33 mouse cellular contexts compared by ENCODE assay signal in genomic region chr15:57457374-57457773, GRCm38 (mm10). TPM values are rescaled to one million over a fixed set of nuclear protein-coding genes. Genes with fewer than 3 reads are reported as not detected.
DNase-seq lines count a peak whose midpoint lies in the region; ATAC-seq and TF ChIP-seq lines count a peak whose summit lies in the region.
"Had no signal": no experiment of that assay in that cellular context is flagged by ENCODE, and none has a peak within 500 bp of the region (broad histone marks: within the 10 kb centered on the region; RNA-seq: fewer than 3 reads in every experiment).

No protein-coding gene starts in this region.

- in situ Hi-C loops in Patski (cut with MboI; ENCODE audit: low pct_unique_long_range_greater_than_20kb), result no loop called here

- CTCF ChIA-PET in Patski (lab: Charles Lee), result no interaction called here

- peak; percentile 3 to 68 for DNase-seq in left cerebral cortex, postnatal 25 days (ENCODE audit: low spot score in 2 of 2)
- DNase-seq in left cerebral cortex, adult 2 months (ENCODE audit: extremely low spot score in 1 of 2, low spot score in 2 of 2), result no peak
- DNase-seq in right cerebral cortex, adult 2 months (ENCODE audit: low spot score in 2 of 2), result peak; percentile 6 to 13
- no peak for DNase-seq in right cerebral cortex, postnatal 14 days
- peak; percentile 30 for DNase-seq in Patski (ENCODE audit: low read depth, low spot score)
- DNase-seq in fat pad, adult 2 months (ENCODE audit: extremely low read depth, low read depth, low spot score), result peak; percentile 67
- no peak for DNase-seq in Muller cell, postnatal 12 days (ENCODE audit: inconsistent ontology term)
- no peak for DNase-seq in embryo, embryonic 11 days
- DNase-seq: adrenal gland, adult 2 months; cerebellum, adult 18-20 months; cerebellum, postnatal 14 days; gastrocnemius, postnatal 36 days; liver, embryonic 13.5 days; lung, postnatal 36 days; retina, postnatal 1 day; spleen, adult 18-20 months had no signal

- no peak for ATAC-seq in Patski
- ATAC-seq: intestine, postnatal 0 days; midbrain, embryonic 13.5 days had no signal

- TF ChIP-seq CTCF in left cerebral cortex, adult 2 months (IDR thresholded peaks at IDR 0.05), result no peak
- TF ChIP-seq CTCF in Patski (IDR thresholded peaks at IDR 0.05), result no peak

- no peak overlapping the region for H3K4me3 ChIP-seq in left cerebral cortex, adult 2 months
- H3K4me3 ChIP-seq: embryonic facial prominence, embryonic 13.5 days; hindbrain, embryonic 12.5 days; kidney, embryonic 15.5 days; limb, embryonic 12.5 days; liver, embryonic 13.5 days; megakaryocyte, embryonic 14.5 days; midbrain, embryonic 13.5 days; neural tube, embryonic 12.5 days had no signal

- intact Hi-C loops in left cerebral cortex, postnatal 25 days (cut with DNase I), result no loop called here
- intact Hi-C loops in left cerebral cortex, adult 2 months (cut with DNase I), result no loop called here

- H3K27ac ChIP-seq in left cerebral cortex, adult 2 months, result no peak overlapping the region
- H3K27ac ChIP-seq: embryonic facial prominence, embryonic 13.5 days; hindbrain, embryonic 12.5 days; kidney, embryonic 15.5 days; limb, embryonic 12.5 days; liver, embryonic 13.5 days; midbrain, embryonic 13.5 days; neural tube, embryonic 12.5 days had no signal

- POLR2A ChIA-PET in Patski (lab: Charles Lee), result no interaction called here

- peaks cover 18% of the 10 kb centered on the region for H3K27me3 ChIP-seq in Patski
- H3K27me3 ChIP-seq: embryonic facial prominence, embryonic 13.5 days; hindbrain, embryonic 12.5 days; kidney, embryonic 15.5 days; limb, embryonic 12.5 days; liver, embryonic 13.5 days; megakaryocyte, embryonic 14.5 days; midbrain, embryonic 13.5 days; neural tube, embryonic 12.5 days had no signal

RNA-seq across cellular contexts. Expression of gene Slc22a22, which starts 20.1 kb away (rescaled TPM):
- total RNA-seq in left cerebral cortex, postnatal 25 days (2021), result not detected
- not detected for total RNA-seq in left cerebral cortex, adult 2 months (2021)
- polyA plus RNA-seq in Patski (2021), result not detected
- total RNA-seq: adrenal gland, postnatal 4 days; gastrocnemius, adult 18-20 months; gastrocnemius, postnatal 36 days; heart, adult 8-10 months; heart, postnatal 25 days; left cerebral cortex, adult 8-10 months; monocyte, adult 5-6 weeks had no signal
- polyA plus RNA-seq: adrenal gland, adult 2 months; embryonic facial prominence, embryonic 13.5 days; heart, embryonic 14.5 days; hindbrain, embryonic 12.5 days; intestine, postnatal 0 days; limb, embryonic 12.5 days; liver, embryonic 13.5 days; midbrain, embryonic 13.5 days; neural tube, embryonic 12.5 days; thymus, postnatal 0 days; urinary bladder, adult 2 months had no signal

Comparison
In these comparisons a context has a peak if more than half of its experiments do, and no peak if none do; other contexts are left out.
1. DNase-seq: peak in left cerebral cortex, postnatal 25 days (2 of 2), right cerebral cortex, adult 2 months (2 of 2), Patski (single experiment) and fat pad, adult 2 months (single experiment); none in left cerebral cortex, adult 2 months (0 of 2), right cerebral cortex, postnatal 14 days (single experiment), Muller cell, postnatal 12 days (single experiment) and embryo, embryonic 11 days (single experiment).